9 mouse cellular contexts compared by ENCODE assay signal in the genomic region with DNA sequence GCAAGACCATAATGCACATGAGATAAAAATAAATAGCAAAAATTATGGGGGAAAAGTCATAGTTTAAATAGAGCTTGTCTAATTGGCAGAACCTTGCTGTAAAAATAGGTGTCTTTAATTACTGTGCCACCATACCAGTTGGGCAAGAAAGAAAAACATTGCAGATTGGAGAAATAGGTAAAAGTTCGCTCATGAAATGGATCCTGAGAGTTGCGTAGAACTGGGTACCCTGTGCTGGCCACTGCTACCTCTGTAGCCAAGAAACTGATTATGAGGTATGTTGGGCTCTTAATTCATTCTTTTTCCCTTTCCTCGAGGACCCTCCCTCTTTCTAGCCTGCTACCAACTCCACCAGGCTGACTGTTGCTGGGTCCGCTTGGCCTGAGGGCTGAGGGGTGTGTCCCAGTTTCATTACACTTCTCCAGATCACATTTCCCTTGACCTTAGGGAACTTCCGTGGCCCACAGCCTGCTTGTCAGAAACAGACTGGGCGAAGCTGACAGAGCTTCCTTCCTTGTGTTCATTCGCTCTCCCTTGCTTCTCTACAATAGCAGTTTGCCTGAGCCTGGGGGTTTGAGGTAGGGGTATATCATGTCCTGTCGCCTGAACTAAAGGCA. TPM values are rescaled to one million over a fixed set of nuclear protein-coding genes. Genes with fewer than 3 reads are reported as not detected.
DNase-seq lines count a peak whose midpoint lies in the region; ATAC-seq and TF ChIP-seq lines count a peak whose summit lies in the region.
"Had no signal": no experiment of that assay in that cellular context is flagged by ENCODE, and none has a peak within 500 bp of the region (broad histone marks: within the 10 kb centered on the region; RNA-seq: fewer than 3 reads in every experiment).

No protein-coding gene starts in this region.

- no peaks in the 10 kb centered on the region for H3K4me1 ChIP-seq in intestine, postnatal 0 days (replicated peaks; ENCODE audit: control insufficient read depth, insufficient read depth, low read length)
- H3K4me1 ChIP-seq in liver, embryonic 16.5 days (ENCODE audit: control insufficient read depth, low read depth, low read length): peaks cover 14% of the 10 kb centered on the region
- no peaks in the 10 kb centered on the region for H3K4me1 ChIP-seq in midbrain, embryonic 11.5 days (ENCODE audit: control insufficient read depth, insufficient read depth, low read length)

- H3K4me2 ChIP-seq in intestine, postnatal 0 days (replicated peaks; ENCODE audit: low read depth): 0 out of 2 replicates have a peak overlapping the region, but pooled peaks have one; percentile 22
- no peak overlapping the region for H3K4me2 ChIP-seq in liver, embryonic 16.5 days (ENCODE audit: low read depth, low read length)
- H3K4me2 ChIP-seq in midbrain, embryonic 11.5 days: no peak overlapping the region
- H3K4me2 ChIP-seq: heart, embryonic 15.5 days had no signal

- H3K9me3 ChIP-seq in intestine, postnatal 0 days (ENCODE audit: control insufficient read depth): 0 out of 2 replicates have a peak, but pooled peaks cover 7% of the 10 kb centered on the region
- no peaks in the 10 kb centered on the region for H3K9me3 ChIP-seq in liver, embryonic 16.5 days (replicated peaks; ENCODE audit: control insufficient read depth, low read length)
- H3K9me3 ChIP-seq in midbrain, embryonic 11.5 days (ENCODE audit: control insufficient read depth, low read length): no peaks in the 10 kb centered on the region
- H3K9me3 ChIP-seq: heart, embryonic 15.5 days had no signal

- no peak overlapping the region for H3K4me3 ChIP-seq in intestine, postnatal 0 days (ENCODE audit: low read depth, low read length)
- H3K4me3 ChIP-seq in liver, embryonic 16.5 days (ENCODE audit: low read depth, low read length): no peak overlapping the region
- H3K4me3 ChIP-seq in midbrain, embryonic 11.5 days (ENCODE audit: low read depth, low read length): no peak overlapping the region
- H3K4me3 ChIP-seq: heart, embryonic 15.5 days had no signal

- no peaks in the 10 kb centered on the region for H3K36me3 ChIP-seq in intestine, postnatal 0 days (ENCODE audit: control insufficient read depth, insufficient read depth)
- no peaks in the 10 kb centered on the region for H3K36me3 ChIP-seq in liver, embryonic 16.5 days (ENCODE audit: control insufficient read depth, insufficient read depth)
- no peaks in the 10 kb centered on the region for H3K36me3 ChIP-seq in midbrain, embryonic 11.5 days (ENCODE audit: control insufficient read depth, insufficient read depth, low read length)
- H3K36me3 ChIP-seq: heart, embryonic 15.5 days had no signal

- H3K27me3 ChIP-seq in intestine, postnatal 0 days (replicated peaks; ENCODE audit: control insufficient read depth, insufficient read depth, low read length): no peaks in the 10 kb centered on the region
- H3K27me3 ChIP-seq in liver, embryonic 16.5 days (ENCODE audit: control insufficient read depth, insufficient read depth, low read depth, low read length): no peaks in the 10 kb centered on the region
- H3K27me3 ChIP-seq in midbrain, embryonic 11.5 days (ENCODE audit: control insufficient read depth, insufficient read depth, low read length): no peaks in the 10 kb centered on the region
- H3K27me3 ChIP-seq: heart, embryonic 15.5 days had no signal

- peak; percentile 53; the same call in 1 of the 2 replicates for ATAC-seq in intestine, postnatal 0 days
- ATAC-seq in liver, embryonic 16.5 days (ENCODE audit: low read depth): peak; percentile 50; the same call in 1 of the 2 replicates
- ATAC-seq in midbrain, embryonic 11.5 days (ENCODE audit: low FRiP score): no peak

- peak; percentile 65 for DNase-seq in ES-CJ7 (ENCODE audit: low read depth, low spot score)
- peak; percentile 74 for DNase-seq in embryo, embryonic 10.5 days (ENCODE audit: low spot score)
- no peak for DNase-seq in testis, postnatal 14 days (ENCODE audit: low spot score)
- DNase-seq in frontal cortex, adult 2 months (ENCODE audit: extremely low spot score in 1 of 2, low spot score in 1 of 2): no peak
- no peak for DNase-seq in midbrain, embryonic 11.5 days (ENCODE audit: low spot score, missing footprints)
- no peak for DNase-seq in ovary, postnatal 10 days (ENCODE audit: low spot score)

- H3K27ac ChIP-seq in intestine, postnatal 0 days (ENCODE audit: low read depth, low read length): no peak overlapping the region
- peak overlapping the region; percentile 41 for H3K27ac ChIP-seq in liver, embryonic 16.5 days (ENCODE audit: low read length)
- no peak overlapping the region for H3K27ac ChIP-seq in midbrain, embryonic 11.5 days (ENCODE audit: low read depth, low read length)
- H3K27ac ChIP-seq: heart, embryonic 15.5 days had no signal

- no peak for TF ChIP-seq CTCF in intestine, postnatal 0 days (IDR thresholded peaks at IDR 0.05; ENCODE audit: low read depth)

- WGBS in intestine, postnatal 0 days: 35% methylated on average over 8 of the region's 8 CpGs
- 30% methylated on average over 8 of the region's 8 CpGs for whole genome bisulfite sequencing in liver, embryonic 16.5 days (ENCODE audit: insufficient replicate concordance)
- WGBS in midbrain, embryonic 11.5 days: 48% methylated on average over 8 of the region's 8 CpGs

- H3K9ac ChIP-seq in intestine, postnatal 0 days (ENCODE audit: low read depth, low read length): no peak overlapping the region
- H3K9ac ChIP-seq in liver, embryonic 16.5 days (ENCODE audit: low read depth, low read length): no peak overlapping the region
- H3K9ac ChIP-seq in midbrain, embryonic 11.5 days (ENCODE audit: low read length): no peak overlapping the region
- H3K9ac ChIP-seq: heart, embryonic 15.5 days had no signal

RNA-seq across cellular contexts. Expression of gene Rnase13, which starts 18.5 kb away (rescaled TPM):
- polyA plus RNA-seq in intestine, postnatal 0 days (2015; fragmentation: Nextera tagmentation; extraction: Ambion mirVana): not detected in 2 replicates
- polyA plus RNA-seq in liver, embryonic 16.5 days (2015; fragmentation: Nextera tagmentation; extraction: Ambion mirVana): not detected in 2 replicates
- polyA plus RNA-seq in frontal cortex, adult 2 months (2012; rRNA removed): 0.14 and 0.17 TPM in 2 replicates
- polyA plus RNA-seq in midbrain, embryonic 11.5 days (2014; fragmentation: Nextera tagmentation; extraction: Ambion mirVana): not detected in 2 replicates
- polyA plus RNA-seq: heart, embryonic 15.5 days had no signal

RNA-seq across cellular contexts. Expression of gene Tppp2, which starts 22.8 kb away (rescaled TPM):
- not detected in 2 replicates for polyA plus RNA-seq in intestine, postnatal 0 days (2015; fragmentation: Nextera tagmentation; extraction: Ambion mirVana)
- not detected in 2 replicates for polyA plus RNA-seq in liver, embryonic 16.5 days (2015; fragmentation: Nextera tagmentation; extraction: Ambion mirVana)
- not detected in 2 replicates for polyA plus RNA-seq in frontal cortex, adult 2 months (2012; rRNA removed)
- not detected in 2 replicates for polyA plus RNA-seq in midbrain, embryonic 11.5 days (2014; fragmentation: Nextera tagmentation; extraction: Ambion mirVana)
- polyA plus RNA-seq: heart, embryonic 15.5 days had no signal

RNA-seq across cellular contexts. Expression of gene Ndrg2, which starts 27.1 kb away (rescaled TPM):
- 24.9 and 27.1 TPM in 2 replicates for polyA plus RNA-seq in intestine, postnatal 0 days (2015; fragmentation: Nextera tagmentation; extraction: Ambion mirVana)
- polyA plus RNA-seq in liver, embryonic 16.5 days (2015; fragmentation: Nextera tagmentation; extraction: Ambion mirVana): 51.8 and 66.4 TPM in 2 replicates
- 712 and 1,011 TPM in 2 replicates for polyA plus RNA-seq in frontal cortex, adult 2 months (2012; rRNA removed)
- polyA plus RNA-seq in midbrain, embryonic 11.5 days (2014; fragmentation: Nextera tagmentation; extraction: Ambion mirVana): 7.5 and 10.6 TPM in 2 replicates

RNA-seq across cellular contexts. Expression of gene Arhgef40, which starts 43.5 kb away (rescaled TPM):
- polyA plus RNA-seq in intestine, postnatal 0 days (2015; fragmentation: Nextera tagmentation; extraction: Ambion mirVana): 18.2 and 19.7 TPM in 2 replicates
- 12.5 and 14.6 TPM in 2 replicates for polyA plus RNA-seq in liver, embryonic 16.5 days (2015; fragmentation: Nextera tagmentation; extraction: Ambion mirVana)
- polyA plus RNA-seq in frontal cortex, adult 2 months (2012; rRNA removed): 39.7 and 44.0 TPM in 2 replicates
- 50.4 and 52.8 TPM in 2 replicates for polyA plus RNA-seq in midbrain, embryonic 11.5 days (2014; fragmentation: Nextera tagmentation; extraction: Ambion mirVana)

RNA-seq across cellular contexts. Expression of gene Slc39a2, which starts 48.4 kb away (rescaled TPM):
- polyA plus RNA-seq in intestine, postnatal 0 days (2015; fragmentation: Nextera tagmentation; extraction: Ambion mirVana): 0.38 and 0.57 TPM in 2 replicates
- 0.06 and 0.09 TPM in 2 replicates for polyA plus RNA-seq in liver, embryonic 16.5 days (2015; fragmentation: Nextera tagmentation; extraction: Ambion mirVana)
- polyA plus RNA-seq in frontal cortex, adult 2 months (2012; rRNA removed): 19.7 and 20.4 TPM in 2 replicates
- polyA plus RNA-seq in midbrain, embryonic 11.5 days (2014; fragmentation: Nextera tagmentation; extraction: Ambion mirVana): 0.40 and 0.41 TPM in 2 replicates

Comparison
In these comparisons a context has a peak if more than half of its experiments do, and no peak if none do; other contexts are left out.
1. DNase-seq: peak in ES-CJ7 (single experiment) and embryo, embryonic 10.5 days (single experiment); none in testis, postnatal 14 days (single experiment), frontal cortex, adult 2 months (0 of 2), midbrain, embryonic 11.5 days (single experiment) and ovary, postnatal 10 days (single experiment).
2. RNA of gene Ndrg2, which starts 27.1 kb away (polyA plus RNA-seq): 712 to 1,011 TPM in frontal cortex, adult 2 months; 51.8 to 66.4 TPM in liver, embryonic 16.5 days, 24.9 to 27.1 TPM in intestine, postnatal 0 days and 7.5 to 10.6 TPM in midbrain, embryonic 11.5 days; every median in the first group is over 10 times any median in the second.